Mouse (Mus musculus) CD8-positive naive resting alpha-beta T cell, adult 2 months (primary cell): ENCODE results near the gene Gm3667.
"Not testable (repeated sequence)": the region's sequence is repeated elsewhere in the genome, so short reads cannot be mapped to it uniquely, and the experiment has no call there.

Source experiments
- DNase-seq, 2 experiments: peaks; one replicate each; pipeline ENCODE4 v3.0.0; 2022; ENCODE audit warnings: low read depth in 2 of 2, low spot score in 2 of 2

The Gm3667 gene

GRCm38 (mm10) chr14:6889521-6890012 is at the start of gene Gm3667:
TSS of gene Gm3667 (minus strand) at chr14:6889962.
- not testable (repeated sequence) for DNase-seq

- DNase-seq, result not testable (repeated sequence)
Measured at GRCm38 (mm10) chr14:6899881-6900280, 10.1 kb upstream of the Gm3667 start.

GRCm38 (mm10) chr14:6888811-6889210 is 951 bp downstream of the Gm3667 start:
- DNase-seq, result not testable (repeated sequence)

- DNase-seq, result not testable (repeated sequence)
Measured at GRCm38 (mm10) chr14:6840211-6840610, 49.6 kb downstream of the Gm3667 start, which contains the start of gene Gm3642. TSS of gene Gm3642 (minus strand) at chr14:6840311.

- not testable (repeated sequence) for DNase-seq
Measured at GRCm38 (mm10) chr14:6823297-6823696, 66.5 kb downstream of the Gm3667 start.
